Mouse (Mus musculus): ENCODE measurements around the gene Fars2.

The Fars2 gene

GRCm38 (mm10) chr13:36469412-36470125 lies 352.4 kb downstream of the Fars2 start:
- no peak for DNase-seq

GRCm38 (mm10) chr13:36477648-36478047 lies 360.4 kb downstream of the Fars2 start:
- DNase-seq: no peak

GRCm38 (mm10) chr13:36478243-36478642 lies 361.0 kb downstream of the Fars2 start:
- no peak for DNase-seq

GRCm38 (mm10) chr13:36480101-36480500 lies 362.9 kb downstream of the Fars2 start:
- no peak for DNase-seq

- peak; percentile 69 for DNase-seq
These were observed 367.2 kb downstream of the Fars2 start for GRCm38 (mm10) chr13:36484391-36484790.

- no peak for DNase-seq
These were observed 369.5 kb downstream of the Fars2 start for GRCm38 (mm10) chr13:36486756-36487155.

GRCm38 (mm10) chr13:36489365-36489764 lies 372.2 kb downstream of the Fars2 start:
- DNase-seq: no peak

- no peak for DNase-seq
These were observed 373.4 kb downstream of the Fars2 start for GRCm38 (mm10) chr13:36490612-36491011.

GRCm38 (mm10) chr13:36492397-36492796 lies 375.2 kb downstream of the Fars2 start:
- DNase-seq: no peak

GRCm38 (mm10) chr13:36493294-36493693 lies 376.1 kb downstream of the Fars2 start:
- no peak for DNase-seq

GRCm38 (mm10) chr13:36493762-36494161 lies 376.6 kb downstream of the Fars2 start:
- no peak for DNase-seq

GRCm38 (mm10) chr13:36495980-36496379 lies 378.8 kb downstream of the Fars2 start:
- no peak for DNase-seq

- peak; percentile 94 for DNase-seq
These were observed 380.1 kb downstream of the Fars2 start for GRCm38 (mm10) chr13:36497346-36497745.

GRCm38 (mm10) chr13:36500370-36500905 lies 383.2 kb downstream of the Fars2 start:
- peak; percentile 75 for DNase-seq

GRCm38 (mm10) chr13:36503551-36503950 lies 386.3 kb downstream of the Fars2 start:
- no peak for DNase-seq

GRCm38 (mm10) chr13:36503991-36504390 lies 386.8 kb downstream of the Fars2 start:
- no peak for DNase-seq

- DNase-seq: no peak
These were observed 388.5 kb downstream of the Fars2 start for GRCm38 (mm10) chr13:36505730-36506129.

GRCm38 (mm10) chr13:36506315-36506714 lies 389.1 kb downstream of the Fars2 start:
- DNase-seq: no peak

- no peak for DNase-seq
These were observed 392.9 kb downstream of the Fars2 start for GRCm38 (mm10) chr13:36510161-36510560.

GRCm38 (mm10) chr13:36513126-36513525 lies 395.9 kb downstream of the Fars2 start:
- DNase-seq: no peak

- DNase-seq: no peak
These were observed 400.9 kb downstream of the Fars2 start for GRCm38 (mm10) chr13:36518144-36518571.

GRCm38 (mm10) chr13:36527761-36528160 lies 410.5 kb downstream of the Fars2 start:
- no peak for DNase-seq

- DNase-seq: no peak
These were observed 411.1 kb downstream of the Fars2 start for GRCm38 (mm10) chr13:36528223-36528895.

- DNase-seq: peak; percentile 71
These were observed 412.3 kb downstream of the Fars2 start for GRCm38 (mm10) chr13:36529467-36530039.
